Mouse (Mus musculus) CH12.LX (cell line): ENCODE data around the gene Pik3cb. TPM values are rescaled to one million over a fixed set of nuclear protein-coding genes. Genes with fewer than 3 reads are reported as not detected.
A peak's percentile ranks its signal among the peaks of the same experiment; 100 is the strongest.

Experiments
- DNase-seq: peaks from one replicate; pipeline ENCODE4 v3.0.0-alpha.2; 2013; ENCODE audit errors: extremely low read depth
- H3K27ac ChIP-seq: 2 replicates; pipeline ENCODE4 v1.5.1; 2012; ENCODE audit warnings: low read depth, mild to moderate bottlenecking, control low read depth, moderate library complexity; ENCODE audit not compliant: insufficient read depth
- H3K27me3 ChIP-seq: replicated peaks from 2 replicates; pipeline ENCODE3; 2012; ENCODE audit warnings: inconsistent platforms
- H3K36me3 ChIP-seq, 2 experiments: replicated peaks in 1 of 2; 2 replicates each; pipeline versions ENCODE3 to v1.6.1; 2012; ENCODE audit warnings: inconsistent platforms in 1 of 2, low read length in 1 of 2, mild to moderate bottlenecking in 1 of 2, mixed read lengths in 1 of 2, moderate library complexity in 1 of 2; ENCODE audit not compliant: control insufficient read depth in 1 of 2, insufficient read depth in 1 of 2
- H3K4me1 ChIP-seq, 2 experiments: 2 replicates each; pipeline ENCODE4 v1.6.1; 2012; ENCODE audit warnings: inconsistent platforms in 1 of 2, moderate library complexity in 1 of 2; ENCODE audit not compliant: insufficient read depth in 2 of 2, control insufficient read depth in 1 of 2
- H3K4me2 ChIP-seq: 2 replicates; pipeline ENCODE4 v1.6.1; 2012; ENCODE audit warnings: low read depth, mild to moderate bottlenecking, control low read depth; ENCODE audit not compliant: poor library complexity, insufficient read depth, severe bottlenecking
- H3K4me3 ChIP-seq, 3 experiments: fragments of 150-350 bp in 1 of 3; sonication (generic) in 1 of 3; replicated peaks in 1 of 3; 2 replicates each; pipeline versions ENCODE3 to v1.5.1; 2011 to 2012; ENCODE audit warnings: low read depth in 2 of 3, low read length in 2 of 3, mild to moderate bottlenecking in 2 of 3, moderate library complexity in 2 of 3, control low read depth in 1 of 3, improper control_type of control experiment in 1 of 3, inconsistent platforms in 1 of 3, mixed read lengths in 1 of 3; ENCODE audit not compliant: poor library complexity in 1 of 3
- H3K79me2 ChIP-seq: replicated peaks from 2 replicates; pipeline ENCODE4 v1.6.1; 2012; ENCODE audit warnings: mild to moderate bottlenecking, moderate library complexity; ENCODE audit not compliant: control insufficient read depth, poor library complexity, insufficient read depth, severe bottlenecking; ENCODE audit errors: extremely low read depth
- H3K9ac ChIP-seq: 2 replicates; pipeline ENCODE4 v1.6.1; 2012; ENCODE audit warnings: low read depth, mild to moderate bottlenecking, control low read depth, moderate library complexity; ENCODE audit not compliant: insufficient read depth
- H3K9me3 ChIP-seq: replicated peaks from 2 replicates; pipeline ENCODE3; 2012; ENCODE audit warnings: low read length, inconsistent platforms, mixed read lengths
- BHLHE40 ChIP-seq: IDR thresholded peaks from 2 replicates; pipeline ENCODE4 v1.6.1; 2011; ENCODE audit warnings: mild to moderate bottlenecking, low read depth, low read length, improper control_type of control experiment
- CHD1 ChIP-seq: IDR thresholded peaks from 2 replicates; pipeline ENCODE4 v1.6.1; 2012; ENCODE audit warnings: low read depth, low read length, improper control_type of control experiment, inconsistent platforms
- CHD2 ChIP-seq: IDR thresholded peaks from 2 replicates; pipeline ENCODE4 v1.6.1; 2011; ENCODE audit warnings: low read length, improper control_type of control experiment
- CTCF ChIP-seq, 2 experiments: IDR thresholded peaks in 1 of 2; conservative IDR thresholded peaks in 1 of 2; 2 replicates each; pipeline ENCODE4 v1.5.1; 2011 to 2012; ENCODE audit warnings: low read depth in 2 of 2, low read length in 2 of 2, improper control_type of control experiment in 1 of 2, inconsistent platforms in 1 of 2, mild to moderate bottlenecking in 1 of 2, moderate library complexity in 1 of 2
- E2F4 ChIP-seq: IDR thresholded peaks from 2 replicates; pipeline ENCODE4 v1.6.1; 2011; ENCODE audit warnings: low read depth, low read length, improper control_type of control experiment; ENCODE audit not compliant: insufficient replicate concordance
- EP300 ChIP-seq: IDR thresholded peaks from 2 replicates; pipeline ENCODE4 v1.6.1; 2011; ENCODE audit warnings: low read length, improper control_type of control experiment
- HCFC1 ChIP-seq: IDR thresholded peaks from 2 replicates; pipeline ENCODE4 v1.6.1; 2012; ENCODE audit warnings: low read depth, mild to moderate bottlenecking, inconsistent platforms, low read length, improper control_type of control experiment
- IRF4 ChIP-seq: IDR thresholded peaks from 2 replicates; pipeline ENCODE4 v1.6.1; 2014; ENCODE audit warnings: low read depth, mild to moderate bottlenecking, inconsistent platforms, low read length, improper control_type of control experiment
- JUN ChIP-seq: IDR thresholded peaks from 2 replicates; pipeline ENCODE4 v1.6.1; 2011; ENCODE audit warnings: low read depth, mild to moderate bottlenecking, low read length, improper control_type of control experiment, moderate library complexity; ENCODE audit not compliant: insufficient read depth
- KAT2A ChIP-seq: IDR thresholded peaks from 2 replicates; pipeline ENCODE4 v1.6.1; 2012; ENCODE audit warnings: low read length, improper control_type of control experiment, inconsistent platforms; ENCODE audit not compliant: insufficient replicate concordance
- MYC ChIP-seq: IDR thresholded peaks from 2 replicates; pipeline ENCODE4 v1.6.1; 2011; ENCODE audit warnings: low read depth, mild to moderate bottlenecking, improper control_type of control experiment, low read length
- NRF1 ChIP-seq: IDR thresholded peaks from 2 replicates; pipeline ENCODE4 v1.6.1; 2014; ENCODE audit warnings: low read depth, mild to moderate bottlenecking, inconsistent platforms, low read length, improper control_type of control experiment, moderate library complexity
- PAX5 ChIP-seq: IDR thresholded peaks from 2 replicates; pipeline ENCODE4 v1.6.1; 2012; ENCODE audit warnings: low read length, inconsistent platforms, mixed read lengths
- POLR2AphosphoS2 ChIP-seq: IDR thresholded peaks from 2 replicates; pipeline ENCODE4 v1.6.1; 2011; ENCODE audit warnings: low read depth, low read length, improper control_type of control experiment
- RAD21 ChIP-seq: IDR thresholded peaks from 2 replicates; pipeline ENCODE4 v1.6.1; 2011; ENCODE audit warnings: low read depth, mild to moderate bottlenecking, low read length, improper control_type of control experiment, moderate library complexity
- RCOR1 ChIP-seq: conservative IDR thresholded peaks from 2 replicates; pipeline ENCODE4 v1.6.1; 2012; ENCODE audit warnings: low read depth, mild to moderate bottlenecking, inconsistent platforms, low read length, improper control_type of control experiment
- SMC3 ChIP-seq: IDR thresholded peaks from 2 replicates; pipeline ENCODE4 v1.6.1; 2011; ENCODE audit warnings: low read depth, low read length, improper control_type of control experiment
- USF2 ChIP-seq: conservative IDR thresholded peaks from 2 replicates; pipeline ENCODE4 v1.6.1; 2011; ENCODE audit warnings: low read depth, low read length, improper control_type of control experiment
- ZKSCAN1 ChIP-seq: IDR thresholded peaks from 2 replicates; pipeline ENCODE4 v1.6.1; 2012; ENCODE audit warnings: low read depth, inconsistent platforms, low read length, improper control_type of control experiment, borderline replicate concordance
- ZMIZ1 ChIP-seq: IDR thresholded peaks from 2 replicates; pipeline ENCODE4 v1.6.1; 2012; ENCODE audit warnings: low read depth, mild to moderate bottlenecking, inconsistent platforms, low read length, improper control_type of control experiment
- dilution Hi-C: fragments of 300-500 bp; cut with MboI; formaldehyde crosslinking; loops from 2 replicates; pipeline ENCODE4 v1.14.3; 2020; ENCODE audit warnings: low sequenced_read_pairs; ENCODE audit not compliant: extremely low pct_unique_long_range_greater_than_20kb, extremely low pct_ligation_motif_present
- in situ Hi-C: fragments of 300-500 bp; cut with MboI; formaldehyde crosslinking; loops from 3 replicates; pipeline ENCODE4 v1.14.3; 2019; ENCODE audit warnings: low sequenced_read_pairs, low pct_ligation_motif_present, low pct_unique_long_range_greater_than_20kb, mixed read lengths
- polyA plus RNA-seq: library from polyadenylated mRNA; unstranded; fragments of >175 nt; gene quantifications from 2 replicates; pipeline ENCODE4 v1.2.1, GENCODE M21; 2012; ENCODE audit warnings: low read depth; ENCODE audit not compliant: insufficient read length
- total RNA-seq, 2 experiments: library from RNA; depleted of rRNA; stranded (reverse); fragments of 300-350 nt in 1 of 2; fragments of >200 nt in 1 of 2; gene quantifications; 2 replicates each; pipeline ENCODE4 v1.2.3; 2012 to 2014

Pik3cb gene
- total and polyA plus RNA-seq, 3 experiments = 1.0 to 3.2 (median 1.0) TPM

GRCm38 (mm10) chr9:99062544-99062943 is 77.9 kb downstream of the Pik3cb start:
- peak; percentile 69 for DNase-seq
- H3K79me2 ChIP-seq = no peaks in the 10 kb centered on the region
- TF ChIP-seq CTCF (conservative IDR thresholded peaks at IDR 0.05 in 1 of 2, IDR thresholded peaks at IDR 0.05 in 1 of 2; ENCODE audit: low read depth in 2 of 2, low read length in 2 of 2) (peak; percentile 77 to 88), POLR2AphosphoS2 (no peak), RAD21 (peak; percentile 91), HCFC1 (no peak), USF2 (no peak), SMC3 (peak; percentile 87)
- no peak overlapping the region for H3K4me3 ChIP-seq
- no peaks in the 10 kb centered on the region for H3K4me1 ChIP-seq
- no peak overlapping the region for H3K9ac ChIP-seq
- H3K27ac ChIP-seq = no peak overlapping the region
- dilution Hi-C loops (no loop called here), in situ Hi-C loops (loop anchor here (5.0 to 10.0 kb wide), 3 partner anchors 182 to 392 kb away; partner anchors contain the start of genes Cep70 and Nme9)
- no peaks in the 10 kb centered on the region for H3K27me3 ChIP-seq
- H3K9me3 ChIP-seq = no peaks in the 10 kb centered on the region
- peaks cover 0 to 31% of the 10 kb centered on the region in 2 experiments for H3K36me3 ChIP-seq
- H3K4me2 ChIP-seq = no peak overlapping the region

GRCm38 (mm10) chr9:99057751-99058150 is 82.7 kb downstream of the Pik3cb start:
- in situ Hi-C loops (no loop called here), dilution Hi-C loops (no loop called here)
- no peak overlapping the region for H3K4me2 ChIP-seq
- TF ChIP-seq JUN (no peak), BHLHE40 (no peak), ZKSCAN1 (no peak), NRF1 (no peak), ZMIZ1 (no peak), CHD2 (no peak)
- DNase-seq = no peak
- H3K79me2 ChIP-seq = no peaks in the 10 kb centered on the region
- no peak overlapping the region for H3K4me3 ChIP-seq
- no peak overlapping the region for H3K27ac ChIP-seq
- H3K9ac ChIP-seq = no peak overlapping the region
- peaks cover 0 to 20% of the 10 kb centered on the region in 2 experiments for H3K36me3 ChIP-seq
- no peaks in the 10 kb centered on the region for H3K27me3 ChIP-seq
- H3K4me1 ChIP-seq = no peaks in the 10 kb centered on the region
- H3K9me3 ChIP-seq = no peaks in the 10 kb centered on the region

DNA sequence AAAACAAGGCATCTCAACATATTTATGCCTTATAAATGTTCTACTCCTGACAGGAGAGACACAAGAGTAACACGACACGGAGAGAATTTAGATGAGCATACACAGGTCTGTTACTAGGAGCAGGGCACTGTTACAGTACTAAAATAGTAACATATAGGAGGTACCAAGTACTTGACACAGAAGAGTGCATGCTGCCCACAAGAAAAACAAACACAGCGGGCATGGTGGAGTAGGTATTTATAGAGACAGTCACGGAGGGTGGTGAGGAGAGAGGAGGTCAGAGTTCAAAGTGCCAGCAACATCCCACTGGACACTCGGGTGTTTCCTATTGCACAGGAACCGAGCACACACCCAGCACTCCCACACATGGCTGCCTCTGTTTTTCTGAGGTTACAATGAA is 90.7 kb downstream of the Pik3cb start:
- Histone ChIP-seq H3K9me3 (no peaks in the 10 kb centered on the region), H3K79me2 (no peaks in the 10 kb centered on the region), H3K27me3 (no peaks in the 10 kb centered on the region), H3K4me3 (no peak overlapping the region), H3K9ac (no peak overlapping the region), H3K27ac (no peak overlapping the region), H3K36me3 (peaks cover 0 to 17% of the 10 kb centered on the region in 2 experiments), H3K4me2 (no peak overlapping the region), H3K4me1 (no peaks in the 10 kb centered on the region)
- no peak for DNase-seq
- TF ChIP-seq RCOR1 (no peak), BHLHE40 (no peak), KAT2A (no peak), CHD1 (no peak), EP300 (no peak), E2F4 (no peak), MYC (no peak), ZMIZ1 (no peak), IRF4 (no peak), PAX5 (no peak)
- in situ Hi-C loops (no loop called here), dilution Hi-C loops (no loop called here)
